Mouse (Mus musculus) ovary, postnatal 14 days (tissue): Measurements from ENCODE around the gene Cdh12.
"Not testable (repeated sequence)": the region's sequence is repeated elsewhere in the genome, so short reads cannot be mapped to it uniquely, and the experiment has no call there.

Source experiments
- DNase-seq: peaks from one replicate; pipeline ENCODE4 v3.0.0; 2022; ENCODE audit warnings: low spot score

Gene Cdh12

DNA sequence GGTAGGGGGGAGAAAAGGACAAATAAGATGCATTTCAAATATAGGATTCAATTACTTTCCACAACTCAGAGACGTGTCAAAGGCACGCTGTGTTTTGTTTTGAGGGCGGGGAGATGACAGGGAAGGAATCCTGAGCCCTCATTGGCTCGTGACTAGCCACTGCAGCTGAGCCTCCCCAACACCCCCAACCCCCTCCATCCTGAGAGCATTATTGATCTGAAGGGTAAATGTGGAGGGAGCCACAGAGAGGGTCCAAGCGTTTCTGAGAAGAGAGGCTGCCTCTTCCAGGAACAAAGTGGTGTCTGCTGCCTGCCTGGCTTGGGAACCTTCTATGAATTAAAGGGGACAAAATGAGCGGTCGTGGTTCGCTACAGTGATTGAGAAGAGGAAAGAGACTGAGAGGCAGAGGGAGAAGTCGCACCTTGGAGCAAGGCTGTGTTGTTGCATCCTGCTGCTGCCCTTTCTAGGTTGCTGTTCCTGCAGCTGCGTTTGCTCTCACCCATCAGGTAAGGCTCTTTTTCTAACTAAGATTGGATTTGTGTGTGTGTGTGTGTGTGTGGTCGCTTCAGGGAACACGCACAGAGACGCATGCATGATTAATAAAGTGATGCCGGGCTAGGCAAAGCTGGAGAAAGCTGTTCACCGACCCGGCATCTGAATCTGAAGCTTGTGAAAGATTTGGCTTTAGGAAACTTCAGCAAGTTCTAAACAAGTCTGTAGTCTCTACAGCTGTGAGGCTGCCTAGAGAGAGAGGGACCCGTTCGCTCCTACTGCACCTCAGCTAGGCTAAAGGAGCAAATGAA lies at the start of gene Cdh12:
Gene Cdh12, plus strand, starts transcription at position 405 of the 803 bp plus-strand sequence.
- DNase-seq = no peak

DNA sequence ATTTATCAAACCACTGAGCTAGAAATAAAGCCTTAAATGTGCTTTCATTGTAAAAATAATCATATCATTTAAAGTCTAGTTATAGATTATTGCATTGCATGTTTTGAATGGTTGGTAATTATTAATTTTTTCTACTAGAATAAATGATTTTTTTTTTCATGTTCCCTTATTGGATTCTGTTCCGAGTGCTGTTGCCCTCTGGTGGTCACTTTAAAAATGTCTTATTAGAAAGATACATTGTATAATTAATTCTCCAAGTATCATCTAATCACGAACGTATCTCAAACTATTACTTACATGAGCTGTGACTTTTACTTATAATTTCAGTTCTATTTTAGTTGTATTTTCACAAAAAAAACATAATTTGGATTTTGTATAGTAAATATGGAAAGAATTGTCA lies 45.5 kb upstream of the Cdh12 start:
- DNase-seq = no peak

DNA sequence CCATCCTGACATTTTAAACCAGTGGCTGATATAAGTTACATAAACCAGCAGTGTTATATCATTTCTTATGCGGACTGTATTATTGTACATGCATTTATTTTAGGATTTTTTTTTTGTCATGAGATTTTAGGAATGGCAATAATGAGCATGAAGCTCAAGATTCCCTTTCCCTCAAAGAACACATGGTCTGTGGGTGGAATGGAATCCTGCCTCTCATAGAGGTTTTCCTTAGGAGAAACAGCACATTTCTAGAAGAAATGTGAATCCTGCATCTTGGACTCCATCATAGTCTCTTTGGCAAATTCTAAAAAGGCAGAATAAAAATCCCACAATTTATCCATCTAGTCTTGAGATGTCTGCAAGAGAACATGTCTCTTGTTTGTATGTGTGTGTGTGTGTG lies 35.7 kb upstream of the Cdh12 start:
- no peak for DNase-seq

DNA sequence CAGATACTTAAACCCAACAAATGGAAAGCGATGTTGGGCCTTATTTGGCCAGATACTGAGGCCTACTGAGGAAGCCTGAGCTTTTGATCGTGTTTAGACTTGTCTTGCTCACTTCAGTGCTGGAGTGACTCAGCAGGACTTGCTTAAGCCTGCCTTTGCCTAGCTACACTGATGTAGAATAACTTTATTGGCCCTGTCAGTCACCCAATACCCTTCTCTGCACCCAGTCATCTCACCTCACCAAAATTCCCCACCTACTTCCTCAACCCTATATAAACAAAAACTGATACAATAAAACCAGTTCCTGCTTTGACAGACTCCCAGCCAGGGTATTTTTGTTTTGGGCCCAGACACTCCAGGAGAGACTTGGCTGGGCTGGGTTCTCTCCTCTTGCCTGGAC lies 12.7 kb upstream of the Cdh12 start:
- DNase-seq = no peak

DNA sequence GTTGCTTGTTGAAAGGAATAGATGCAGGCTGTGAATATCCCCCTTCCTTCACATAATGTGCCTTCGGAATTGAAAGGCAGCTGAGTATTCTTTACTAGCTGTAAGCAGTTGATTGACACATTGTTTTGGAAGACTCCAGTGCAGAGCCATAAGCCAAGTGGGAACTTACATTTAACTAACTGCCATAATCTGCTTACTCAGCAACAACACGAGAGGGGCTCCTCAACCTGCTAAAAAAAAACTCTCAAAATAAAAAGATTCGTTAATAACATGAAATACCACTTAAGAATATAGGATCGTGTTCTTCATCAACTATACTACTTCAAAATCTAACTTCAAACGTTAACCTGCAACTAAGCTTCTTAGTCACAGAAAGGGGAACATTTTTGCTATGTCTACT lies 1.5 kb downstream of the Cdh12 start:
- no peak for DNase-seq

DNA sequence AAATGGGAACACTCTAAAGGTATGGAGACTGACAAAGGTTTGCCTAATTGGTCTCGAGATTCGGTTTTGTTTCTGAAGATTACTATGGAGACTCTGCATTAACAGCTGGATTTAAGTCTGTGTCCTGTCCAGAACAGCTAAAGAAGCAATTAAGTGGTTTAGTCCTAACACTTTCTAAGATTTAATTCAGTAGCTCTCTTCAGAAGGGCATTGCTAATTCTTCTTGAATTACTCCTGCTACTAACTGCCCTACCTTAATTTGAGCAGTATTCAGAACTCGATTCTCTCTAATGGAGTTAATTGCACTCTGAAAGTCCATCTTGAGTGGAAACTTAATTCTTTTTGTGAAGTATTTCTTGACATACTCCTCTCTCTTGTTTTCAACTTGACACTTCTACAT lies 9.4 kb downstream of the Cdh12 start:
- DNase-seq = no peak

DNA sequence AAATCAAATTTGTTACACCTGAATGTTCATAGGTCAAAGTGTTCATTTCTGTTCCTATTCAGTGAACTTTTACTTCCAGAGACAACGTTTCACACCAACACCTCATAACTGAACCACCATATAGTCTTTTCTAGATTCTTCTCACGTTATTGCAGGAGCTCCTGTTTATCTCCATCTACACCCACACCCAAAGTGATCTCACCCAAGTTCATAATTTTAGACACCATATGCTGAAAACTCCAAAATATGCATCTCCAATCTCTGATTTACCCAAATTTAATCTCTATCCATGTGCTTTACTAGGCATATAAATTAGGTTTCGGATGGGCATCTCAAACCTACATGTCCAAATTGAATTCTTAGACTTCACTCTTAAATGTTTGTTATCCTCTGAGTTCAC lies 13.4 kb downstream of the Cdh12 start:
- DNase-seq = no peak

DNA sequence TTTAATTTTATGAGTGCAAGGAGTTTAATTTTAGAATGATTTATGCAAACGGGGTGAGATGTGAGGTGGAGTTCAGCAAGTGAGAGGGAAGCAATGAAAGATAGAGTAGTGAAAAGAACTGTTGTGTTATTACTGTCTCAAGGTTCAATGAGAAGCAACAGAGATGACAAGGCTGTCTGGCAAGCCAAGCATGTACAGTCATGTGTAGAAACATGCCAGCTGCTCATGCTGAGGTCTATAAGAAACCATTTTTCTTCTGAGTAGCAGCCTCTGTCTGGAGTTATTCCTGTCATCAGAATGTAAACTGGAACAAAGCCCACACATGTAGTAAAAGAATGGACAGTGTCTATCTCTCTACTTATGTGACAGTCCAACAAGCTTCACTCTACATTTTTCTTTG lies 14.5 kb downstream of the Cdh12 start:
- no peak for DNase-seq

DNA sequence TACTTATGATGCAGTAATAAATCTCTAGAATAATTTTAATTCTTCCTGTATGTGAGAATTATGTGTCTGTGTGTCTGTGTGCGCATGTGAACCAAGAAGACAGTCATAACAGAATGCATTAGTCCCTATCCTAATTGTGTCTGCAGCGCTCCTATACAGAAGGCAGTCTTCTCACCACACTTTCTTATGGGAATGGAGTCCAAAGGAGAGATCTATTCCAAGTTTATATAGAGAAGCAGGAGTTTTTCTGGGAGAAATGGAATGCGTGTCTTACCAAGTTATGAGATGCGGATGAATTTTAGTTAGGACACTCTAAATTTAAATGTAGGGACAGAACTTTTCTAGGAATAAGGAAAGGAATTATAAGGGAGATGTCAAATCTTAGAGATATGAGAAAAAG lies 101.9 kb downstream of the Cdh12 start:
- DNase-seq = no peak

DNA sequence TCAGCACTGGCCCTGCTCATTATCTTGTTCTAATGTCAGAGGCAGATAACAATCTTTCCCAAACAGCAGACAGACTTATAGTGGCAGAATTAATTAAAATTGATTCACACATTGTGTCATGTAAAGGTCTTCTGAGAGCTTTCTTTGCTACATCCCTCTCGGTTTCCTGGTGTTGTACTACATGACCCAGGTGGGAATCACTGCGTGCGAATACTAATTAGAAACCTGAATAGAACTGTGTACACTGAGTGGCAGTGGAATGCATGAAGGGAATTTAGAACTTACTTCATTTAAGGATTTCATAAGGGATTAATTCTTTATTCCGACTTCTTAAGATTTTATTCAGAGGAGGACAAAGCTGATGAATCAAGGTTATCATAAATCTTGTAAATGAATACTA lies 121.9 kb downstream of the Cdh12 start:
- DNase-seq = no peak

DNA sequence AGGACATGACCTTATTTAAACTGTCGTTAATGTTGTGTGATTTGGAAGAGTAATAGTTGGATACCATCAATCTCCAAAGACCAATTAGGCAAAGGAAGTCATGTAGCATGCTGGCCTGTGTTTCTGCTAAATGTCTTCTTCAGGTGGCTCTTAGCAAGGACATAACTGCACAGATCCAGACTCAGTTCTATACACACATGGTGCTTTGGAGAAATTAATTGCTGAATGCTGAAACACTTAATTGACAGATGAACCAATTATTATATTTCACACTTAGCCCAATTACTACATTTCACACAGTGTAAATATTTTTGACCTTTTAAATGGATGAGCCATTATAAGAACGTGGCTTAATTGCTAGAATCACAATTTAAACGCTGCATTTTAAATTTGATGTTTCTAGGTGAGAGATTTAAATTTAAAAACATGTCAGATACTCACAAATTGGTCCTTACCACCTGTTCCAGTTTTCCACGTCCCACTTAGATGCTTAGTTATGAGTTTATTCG lies 133.6 kb downstream of the Cdh12 start:
- DNase-seq = no peak

DNA sequence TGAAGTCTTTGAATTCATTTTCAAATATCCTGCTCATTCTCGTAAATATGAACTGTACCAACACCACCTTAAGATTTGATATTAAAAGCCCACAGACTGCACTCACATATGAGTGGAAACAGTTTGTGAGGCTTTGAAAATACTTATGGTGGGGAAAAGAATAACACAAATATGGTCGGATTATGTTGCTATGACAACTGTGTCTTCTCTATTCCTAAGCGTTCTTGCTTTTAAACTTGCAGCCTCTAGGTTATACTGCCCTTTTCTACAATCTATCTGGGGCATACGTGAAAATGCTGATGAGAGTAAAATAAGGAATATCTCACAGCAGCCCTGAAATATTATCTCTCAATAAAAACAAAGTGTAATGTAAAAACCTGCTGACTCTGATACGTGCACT lies 142.5 kb downstream of the Cdh12 start:
- no peak for DNase-seq

DNA sequence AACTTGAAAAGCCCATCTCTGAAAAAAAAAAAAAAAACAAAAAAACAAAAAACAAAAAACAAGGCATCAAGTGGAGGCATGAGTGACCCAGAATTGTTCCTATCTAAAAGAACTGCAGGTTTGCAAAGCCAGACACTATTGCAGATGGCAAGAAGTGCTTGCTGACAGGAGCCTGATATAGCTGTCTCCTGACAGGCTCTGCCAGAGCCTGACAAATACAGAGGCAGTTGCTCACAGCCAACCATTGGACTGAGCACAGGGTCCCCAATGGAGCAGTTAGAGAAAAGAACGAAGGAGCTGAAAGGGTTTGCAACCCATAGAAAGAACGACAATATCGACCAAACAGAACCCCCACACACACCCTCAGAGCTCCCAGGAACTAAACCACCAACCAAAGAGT lies 156.7 kb downstream of the Cdh12 start:
- DNase-seq = not testable (repeated sequence)

DNA sequence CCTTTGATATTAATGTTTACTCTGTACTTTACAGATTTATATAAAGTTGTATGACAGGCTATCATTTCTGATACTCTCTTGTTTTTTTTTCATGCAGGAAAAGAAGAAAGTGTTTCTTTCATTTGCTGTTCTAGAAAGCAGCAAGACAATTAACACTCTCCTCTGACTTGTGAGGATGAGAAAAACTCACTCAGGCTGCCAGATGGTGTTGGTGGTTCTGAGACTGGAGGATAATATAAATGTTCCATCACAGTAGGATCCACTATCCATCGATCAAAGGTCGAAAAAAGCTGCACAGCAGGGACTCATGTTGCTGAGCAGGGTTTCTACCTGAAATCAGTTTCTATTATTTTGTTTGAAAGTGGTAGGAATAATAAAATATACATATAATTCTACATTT lies 185.5 kb downstream of the Cdh12 start:
- no peak for DNase-seq

DNA sequence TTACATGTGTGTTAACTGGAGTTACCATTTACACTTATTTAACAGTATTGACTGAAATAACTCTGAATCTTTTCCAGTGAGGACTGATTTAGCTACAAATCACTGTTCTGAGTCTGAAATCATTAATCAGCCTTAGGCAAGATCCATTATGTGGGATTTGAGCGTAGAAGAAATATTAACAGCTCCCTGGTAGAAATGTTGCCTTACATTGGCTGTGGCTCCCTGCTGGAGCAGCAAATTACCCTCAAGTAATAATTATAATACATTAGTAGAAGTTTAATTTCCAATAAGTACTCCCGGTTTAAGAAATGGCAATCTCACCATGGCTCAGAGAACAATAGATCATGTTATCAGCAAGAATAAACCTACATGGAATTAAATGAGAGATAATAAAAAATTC lies 190.1 kb downstream of the Cdh12 start:
- no peak for DNase-seq

DNA sequence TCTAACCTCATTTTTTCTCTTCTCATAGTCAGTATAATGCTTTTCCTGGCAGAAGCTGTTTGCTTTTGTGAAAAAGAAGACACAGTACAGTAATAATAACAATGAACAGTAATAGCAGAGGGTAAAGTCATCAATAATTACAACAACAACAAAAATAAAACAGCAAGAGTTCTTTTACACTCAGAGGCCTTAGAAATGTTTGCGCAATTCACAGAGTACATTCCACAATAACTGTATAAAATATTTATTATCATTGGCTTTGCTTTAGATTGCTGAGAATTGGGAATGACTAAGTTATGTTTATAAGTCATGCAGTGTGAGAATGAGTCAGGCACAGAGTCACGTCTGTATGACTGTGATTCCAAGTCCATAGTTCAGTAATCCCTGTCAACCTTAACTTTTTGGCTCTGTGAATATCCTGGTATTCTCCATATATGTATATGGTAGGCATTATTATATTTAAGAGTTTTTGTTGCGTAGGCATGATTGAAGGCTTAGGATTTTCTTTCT lies 193.9 kb downstream of the Cdh12 start:
- no peak for DNase-seq

DNA sequence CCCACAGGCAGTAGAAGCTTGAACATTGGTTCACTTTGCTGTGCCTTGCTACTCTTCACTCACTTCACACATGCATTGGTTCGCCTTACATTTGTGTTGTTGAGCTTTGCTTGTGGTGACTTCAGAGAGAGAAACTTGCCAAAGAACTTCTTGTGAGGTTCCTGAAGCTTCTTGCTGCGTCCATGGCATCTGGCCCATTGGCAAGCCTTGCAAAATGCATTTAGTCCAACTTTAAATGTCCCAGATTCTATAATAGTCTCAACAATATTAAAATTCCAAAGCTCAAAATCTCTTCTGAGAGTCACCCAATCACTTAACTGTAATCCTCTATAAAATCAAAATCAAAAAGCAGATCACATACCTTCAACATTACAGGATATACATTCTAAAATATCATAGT lies 211.2 kb downstream of the Cdh12 start:
- DNase-seq = no peak

DNA sequence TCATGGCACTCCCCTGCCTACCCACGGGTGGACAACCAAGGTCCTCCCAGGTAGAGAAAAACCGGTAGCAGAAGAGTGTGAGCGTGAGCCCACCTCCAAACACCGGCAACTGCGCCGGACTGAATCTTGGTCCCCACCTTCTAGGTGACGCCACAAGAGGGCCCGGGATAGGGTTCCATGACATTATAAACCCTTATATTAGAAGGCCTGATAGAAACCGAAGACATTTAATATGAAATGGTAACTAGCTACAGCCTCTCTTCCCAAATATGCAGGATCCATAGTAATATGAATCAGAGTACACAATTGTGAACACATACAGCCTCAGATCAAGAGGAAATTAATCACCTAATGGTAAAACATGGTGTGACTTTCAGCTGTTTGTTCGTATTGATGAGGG lies 217.6 kb downstream of the Cdh12 start, which contains the start of gene Acot10:
Gene Acot10, minus strand, starts transcription at position 101 of the 400 bp plus-strand sequence.
- no peak for DNase-seq

DNA sequence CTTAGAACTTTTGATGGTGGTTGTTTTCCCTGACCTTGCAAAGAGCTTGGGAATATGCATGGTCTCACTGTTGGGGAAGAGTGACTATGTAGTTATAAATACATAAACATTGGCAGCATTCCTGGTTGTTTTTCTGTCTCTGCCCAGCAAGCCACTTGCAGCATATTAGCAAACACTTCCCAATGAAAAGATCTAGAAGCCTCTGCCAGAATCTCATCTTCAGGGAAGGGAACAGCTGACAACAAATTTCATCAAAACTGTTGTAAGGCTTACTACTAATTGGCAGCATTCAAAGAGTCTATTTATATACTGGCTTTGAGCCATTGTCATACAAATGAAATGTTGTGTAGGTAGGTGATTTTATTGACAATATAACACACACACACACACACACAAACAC lies 218.3 kb downstream of the Cdh12 start:
- DNase-seq = no peak

DNA sequence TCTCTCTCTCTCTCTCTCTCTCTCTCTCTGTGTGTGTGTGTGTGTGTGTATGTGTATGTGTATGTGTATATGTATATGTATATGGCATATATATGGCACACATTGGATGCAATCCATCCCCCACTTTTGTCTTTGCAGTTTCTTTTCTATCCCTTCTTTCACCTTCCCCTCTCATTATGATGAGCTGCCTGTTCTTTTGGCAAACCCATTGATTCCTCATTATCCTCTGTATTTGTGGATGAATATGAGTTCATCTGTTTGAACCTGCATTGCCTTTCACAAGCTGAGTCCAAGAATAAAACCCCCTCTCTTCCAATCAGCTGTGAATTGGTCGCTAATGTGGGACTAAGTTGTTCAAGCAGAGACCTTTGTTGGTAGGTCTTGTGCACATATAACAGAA lies 218.9 kb downstream of the Cdh12 start:
- DNase-seq = no peak

DNA sequence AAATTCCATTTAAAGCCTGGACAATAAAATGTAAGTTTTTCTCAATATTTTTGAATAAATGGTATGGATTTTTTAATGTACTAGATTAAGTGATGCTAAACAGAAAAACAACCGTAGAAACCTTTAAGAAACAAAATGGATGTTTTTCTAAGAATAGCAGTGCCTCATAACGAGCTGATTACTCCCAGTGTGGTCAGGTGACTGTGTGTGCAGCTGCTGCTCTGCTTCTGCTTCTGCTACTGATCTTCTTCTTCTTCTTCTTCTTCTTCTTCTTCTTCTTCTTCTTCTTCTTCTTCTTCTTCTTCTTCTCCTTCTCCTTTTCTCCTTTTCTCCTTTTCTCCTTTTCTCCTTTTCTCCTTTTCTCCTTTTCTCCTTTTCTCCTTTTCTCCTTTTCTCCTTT lies 220.4 kb downstream of the Cdh12 start:
- not testable (repeated sequence) for DNase-seq

DNA sequence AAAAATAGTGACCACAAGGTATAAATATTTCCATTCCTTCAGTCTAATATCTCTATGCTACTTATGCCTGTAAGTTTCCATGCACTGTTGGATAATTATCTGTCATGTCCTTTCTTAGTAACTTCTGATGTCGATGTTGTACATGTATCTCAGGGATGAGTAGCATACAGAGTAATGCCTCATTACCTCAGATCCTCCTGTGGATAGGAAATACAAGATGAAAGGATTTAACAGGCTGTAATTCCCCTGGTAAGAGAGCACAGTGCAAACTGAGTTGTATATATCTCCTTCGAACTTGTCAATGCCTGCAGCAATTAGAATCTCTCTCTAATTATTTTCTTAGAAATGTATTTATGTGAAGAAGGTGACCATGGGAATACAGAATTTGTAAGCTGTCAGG lies 233.7 kb downstream of the Cdh12 start:
- no peak for DNase-seq

DNA sequence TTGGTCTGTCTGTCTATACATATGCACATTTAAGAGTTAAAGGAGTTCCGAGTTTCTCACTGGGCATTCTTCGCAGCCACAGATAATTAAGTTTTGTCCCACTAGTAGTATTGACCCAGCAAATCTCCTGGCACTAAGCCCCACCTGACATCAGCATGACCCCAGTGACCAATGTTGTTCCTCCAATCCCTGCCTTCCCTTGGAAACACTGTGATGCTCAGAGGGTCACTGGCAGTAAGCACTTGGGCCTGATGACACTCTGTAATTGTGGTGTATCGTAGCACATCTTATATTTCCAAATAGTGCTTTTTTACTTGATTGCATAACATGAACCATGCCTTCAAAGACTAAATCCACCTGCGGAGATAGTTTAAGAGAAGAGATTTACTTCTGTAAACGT lies 235.1 kb downstream of the Cdh12 start:
- no peak for DNase-seq

DNA sequence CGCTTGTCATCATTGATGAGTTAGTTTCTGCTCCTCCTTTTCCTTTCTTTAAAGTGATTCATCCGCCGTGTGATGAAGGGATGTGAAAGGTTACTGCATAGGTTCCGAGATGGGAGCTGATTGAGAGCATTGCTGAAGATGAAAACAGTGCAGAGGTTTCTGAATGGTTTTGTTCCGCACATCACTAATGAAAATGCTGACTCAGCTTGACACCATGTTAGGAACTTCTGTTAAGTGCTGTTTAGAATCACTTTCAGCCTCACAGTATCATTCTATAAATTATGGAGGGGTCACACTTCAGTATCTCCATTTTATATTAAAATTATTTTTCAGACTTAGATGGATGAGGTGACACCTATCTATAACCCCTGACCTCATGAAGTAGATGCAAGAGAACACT lies 247.2 kb downstream of the Cdh12 start:
- no peak for DNase-seq
